Comparison of ENCODE assay signal across 8 mouse cellular contexts in the genomic region with DNA sequence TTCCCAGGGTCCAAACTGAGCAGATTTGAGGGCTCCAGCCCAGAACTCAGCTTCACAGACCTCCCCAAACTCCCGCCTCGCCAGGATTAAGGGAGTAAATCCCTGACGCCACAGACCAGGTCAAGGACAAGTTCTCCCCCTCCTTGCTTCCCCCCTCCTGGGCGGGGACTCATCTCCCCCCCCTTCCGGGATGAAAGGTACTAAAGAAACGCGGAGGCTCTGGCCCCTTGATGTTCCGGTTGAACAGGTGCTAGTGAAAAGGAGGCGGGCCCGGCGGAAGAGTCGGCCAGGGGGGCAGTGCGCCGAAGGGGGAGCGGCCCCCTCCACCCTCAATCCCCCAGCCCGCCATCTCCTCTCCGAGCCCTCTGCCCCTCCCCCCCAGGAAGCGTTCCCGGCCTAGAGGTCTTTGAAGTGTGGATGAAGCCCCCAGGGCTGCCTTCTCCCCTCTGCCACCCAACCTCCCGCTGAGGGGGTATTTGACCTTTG. TPM values are rescaled to one million over a fixed set of nuclear protein-coding genes. Genes with fewer than 3 reads are reported as not detected.
A peak's percentile ranks its signal among the peaks of the same experiment; 100 is the strongest.
DNase-seq lines count a peak whose midpoint lies in the region; ATAC-seq and TF ChIP-seq lines count a peak whose summit lies in the region.

No protein-coding gene starts in this region.

- TF ChIP-seq POLR2A in brain, embryonic 14.5 days (IDR thresholded peaks at IDR 0.05; ENCODE audit: borderline replicate concordance, extremely low read depth, insufficient read depth, insufficient read length, poor library complexity, severe bottlenecking) = no peak

- peak overlapping the region; percentile 78 for H3K4me3 ChIP-seq in stomach, embryonic 15.5 days (replicated peaks)

- peaks cover 37% of the 10 kb centered on the region for H3K4me1 ChIP-seq in stomach, embryonic 15.5 days

- H3K36me3 ChIP-seq in stomach, embryonic 15.5 days = peaks cover 15% of the 10 kb centered on the region; the same call in 1 of the 2 replicates

- peak overlapping the region; percentile 84 for H3K4me2 ChIP-seq in stomach, embryonic 15.5 days

- under 1% methylated on average over 17 of the region's 20 CpGs for WGBS in stomach, embryonic 15.5 days

- peak; percentile 87 to 96 for DNase-seq in adrenal gland, adult (ENCODE audit: inconsistent age in 2 of 2, low spot score in 1 of 2)
- DNase-seq in adrenal gland, postnatal 4 days (ENCODE audit: low spot score in 2 of 2) = no peak
- peak; percentile 31 for DNase-seq in brain, embryonic 14.5 days (ENCODE audit: low read depth)
- peak; percentile 75 for DNase-seq in heart, adult 8-10 months (ENCODE audit: low spot score)
- peak; percentile 95 for DNase-seq in kidney, adult 9 months
- DNase-seq in lung, postnatal 14 days = peak; percentile 71
- no peak for DNase-seq in frontal cortex, postnatal 25 days (ENCODE audit: low spot score in 2 of 2)

- no peaks in the 10 kb centered on the region for H3K9me3 ChIP-seq in stomach, embryonic 15.5 days

- peak overlapping the region; percentile 90 for H3K27ac ChIP-seq in stomach, embryonic 15.5 days

- ATAC-seq in stomach, embryonic 15.5 days (ENCODE audit: insufficient read depth, low FRiP score, low read depth) = no peak

- H3K9ac ChIP-seq in stomach, embryonic 15.5 days = peak overlapping the region; percentile 29; the same call in 1 of the 2 replicates

- no peak for TF ChIP-seq CTCF in brain, embryonic 14.5 days (IDR thresholded peaks at IDR 0.05; ENCODE audit: borderline replicate concordance, extremely low read depth, insufficient read depth, insufficient read length)

- H3K27me3 ChIP-seq in stomach, embryonic 15.5 days (replicated peaks) = peaks cover 10% of the 10 kb centered on the region; the same call in 1 of the 2 replicates

RNA-seq across cellular contexts. Expression of a gene that starts 1.5 kb away (rescaled TPM):
- total RNA-seq in adrenal gland, postnatal 4 days (2021) = 10 to 100 TPM; 49.0 to 59.7 TPM
- polyA plus RNA-seq in brain, embryonic 14.5 days (2012; rRNA removed) = 40.8 and 49.6 TPM in 2 replicates
- 10 to 100 TPM; 68.8 to 84.0 (median 69.8) TPM for total RNA-seq in heart, adult 8-10 months (2022)
- 2.2 TPM in 2 replicates for polyA plus RNA-seq in stomach, embryonic 15.5 days (2015; fragmentation: Nextera tagmentation; extraction: Ambion mirVana)

RNA-seq across cellular contexts. Expression of a gene that starts 23.9 kb away (rescaled TPM):
- total RNA-seq in adrenal gland, postnatal 4 days (2021) = 100 to 1,000 TPM; 105 to 109 TPM
- polyA plus RNA-seq in brain, embryonic 14.5 days (2012; rRNA removed) = 13.1 and 13.5 TPM in 2 replicates
- 100 to 1,000 TPM; 133 to 158 (median 141) TPM for total RNA-seq in heart, adult 8-10 months (2022)
- polyA plus RNA-seq in stomach, embryonic 15.5 days (2015; fragmentation: Nextera tagmentation; extraction: Ambion mirVana) = 37.2 and 40.7 TPM in 2 replicates

RNA-seq across cellular contexts. Expression of a gene that starts 32.2 kb away (rescaled TPM):
- total RNA-seq in adrenal gland, postnatal 4 days (2021) = 1 to 10 TPM; 4.2 to 4.7 TPM
- polyA plus RNA-seq in brain, embryonic 14.5 days (2012; rRNA removed) = 7.0 and 9.9 TPM in 2 replicates
- total RNA-seq in heart, adult 8-10 months (2022) = 1 to 10 TPM in 3 of 4 experiments, under 1 TPM in 1; 0.92 to 1.7 (median 1.2) TPM
- polyA plus RNA-seq in stomach, embryonic 15.5 days (2015; fragmentation: Nextera tagmentation; extraction: Ambion mirVana) = 3.7 and 3.9 TPM in 2 replicates

RNA-seq across cellular contexts. Expression of a gene that starts 38.6 kb away (rescaled TPM):
- total RNA-seq in adrenal gland, postnatal 4 days (2021) = 10 to 100 TPM; 69.9 to 71.5 TPM
- polyA plus RNA-seq in brain, embryonic 14.5 days (2012; rRNA removed) = 175 and 188 TPM in 2 replicates
- total RNA-seq in heart, adult 8-10 months (2022) = 1 to 10 TPM; 4.6 to 6.3 (median 5.3) TPM
- 12.1 and 13.6 TPM in 2 replicates for polyA plus RNA-seq in stomach, embryonic 15.5 days (2015; fragmentation: Nextera tagmentation; extraction: Ambion mirVana)

RNA-seq across cellular contexts. Expression of a gene that starts 41.5 kb away (rescaled TPM):
- total RNA-seq in adrenal gland, postnatal 4 days (2021) = 100 to 1,000 TPM; 193 to 221 TPM
- polyA plus RNA-seq in brain, embryonic 14.5 days (2012; rRNA removed) = 356 and 525 TPM in 2 replicates
- 100 to 1,000 TPM; 145 to 154 (median 150) TPM for total RNA-seq in heart, adult 8-10 months (2022)
- 396 and 424 TPM in 2 replicates for polyA plus RNA-seq in stomach, embryonic 15.5 days (2015; fragmentation: Nextera tagmentation; extraction: Ambion mirVana)

Comparison
In these comparisons a context has a peak if more than half of its experiments do, and no peak if none do; other contexts are left out.
1. DNase-seq: peak in adrenal gland, adult (2 of 2), brain, embryonic 14.5 days (single experiment), heart, adult 8-10 months (single experiment), kidney, adult 9 months (single experiment) and lung, postnatal 14 days (single experiment); none in adrenal gland, postnatal 4 days (0 of 2) and frontal cortex, postnatal 25 days (0 of 2).